Mouse (Mus musculus) liver, postnatal 0 days (tissue): ENCODE measurements around the gene Tango6.

ENCODE experiments used
- CTCF ChIP-seq: sonication (generic); IDR thresholded peaks from 2 replicates; pipeline ENCODE4 v1.5.1; 2016; ENCODE audit warnings: antibody characterized with exemption, low read depth
- EP300 ChIP-seq: IDR thresholded peaks from 2 replicates; pipeline ENCODE4 v1.6.1; 2016; ENCODE audit warnings: antibody characterized with exemption, low read depth, mild to moderate bottlenecking

- TF ChIP-seq CTCF (no peak), EP300 (no peak)
Observed at GRCm38 (mm10) chr8:106635284-106635683, 47.6 kb upstream of the Tango6 start.
